Mouse (Mus musculus) liver, embryonic 15.5 days (tissue): ENCODE results near the gene Scg5. TPM values are rescaled to one million over a fixed set of nuclear protein-coding genes. Genes with fewer than 3 reads are reported as not detected.

Experiments used
- ATAC-seq: fragments of 200-750 bp; cut with Nextera tagmentation; 2 replicates; pipeline ENCODE4 v1.8.0; 2017; ENCODE audit warnings: moderate number of reproducible peaks, mild to moderate bottlenecking, moderate library complexity; ENCODE audit not compliant: insufficient read depth
- H3K27ac ChIP-seq: fragments of 300-500 bp; sonication (generic); replicated peaks from 2 replicates; pipeline ENCODE4 v1.5.1; 2015; ENCODE audit warnings: mild to moderate bottlenecking, inconsistent platforms
- H3K27me3 ChIP-seq: fragments of 300-500 bp; sonication (generic); 2 replicates; pipeline ENCODE4 v1.6.1; 2015; ENCODE audit warnings: mild to moderate bottlenecking, inconsistent platforms
- H3K36me3 ChIP-seq: fragments of 300-500 bp; sonication (generic); replicated peaks from 2 replicates; pipeline ENCODE4 v1.6.1; 2015; ENCODE audit warnings: moderate library complexity, mild to moderate bottlenecking, inconsistent platforms
- H3K4me1 ChIP-seq: fragments of 300-500 bp; sonication (generic); replicated peaks from 2 replicates; pipeline ENCODE4 v1.6.1; 2015; ENCODE audit warnings: inconsistent platforms
- H3K4me2 ChIP-seq: fragments of 300-500 bp; sonication (generic); 2 replicates; pipeline ENCODE4 v1.6.1; 2015; ENCODE audit warnings: moderate library complexity, mild to moderate bottlenecking, inconsistent platforms
- H3K4me3 ChIP-seq: fragments of 300-500 bp; sonication (generic); replicated peaks from 2 replicates; pipeline ENCODE4 v1.5.1; 2015; ENCODE audit warnings: mild to moderate bottlenecking, inconsistent platforms
- H3K9ac ChIP-seq: fragments of 300-500 bp; sonication (generic); 2 replicates; pipeline ENCODE4 v1.6.1; 2015; ENCODE audit warnings: moderate library complexity, mild to moderate bottlenecking, inconsistent platforms
- H3K9me3 ChIP-seq: fragments of 300-500 bp; sonication (generic); replicated peaks from 2 replicates; pipeline ENCODE4 v1.6.1; 2016; ENCODE audit warnings: inconsistent platforms
- WGBS: fragments of 180-500 bp; shearing (Covaris S2); methylation state at CpG from one replicate; pipeline ENCODE4 v1.1.7; 2015; ENCODE audit warnings: mixed read lengths; ENCODE audit not compliant: insufficient replicate concordance; 5-methylcytosine and 5-hydroxymethylcytosine counted together
- polyA plus RNA-seq: library from polyadenylated mRNA; unstranded; fragments of >200 nt; fragmentation: Nextera tagmentation; extraction: Ambion mirVana; gene quantifications from 2 replicates; pipeline ENCODE4 v1.2.1, GENCODE M21; 2015

Gene Scg5
- polyA plus RNA-seq, 1 experiment from 2014 or later, result 0.14 TPM

- Histone ChIP-seq H3K27ac (no peak overlapping the region), H3K9ac (no peak overlapping the region), H3K4me2 (no peak overlapping the region), H3K27me3 (no peaks in the 10 kb centered on the region), H3K36me3 (peaks cover 77% of the 10 kb centered on the region), H3K4me3 (no peak overlapping the region), H3K9me3 (0 out of 2 replicates have a peak, but pooled peaks cover 5% of the 10 kb centered on the region), H3K4me1 (no peaks in the 10 kb centered on the region)
- no peak for ATAC-seq
- 84% methylated on average over 3 of the region's 3 CpGs for WGBS
Measured at GRCm38 (mm10) chr2:113835219-113835618, 6.3 kb upstream of the Scg5 start.

- 38% methylated on average over 17 of the region's 17 CpGs for WGBS
- H3K9ac ChIP-seq, result no peak overlapping the region
- peaks cover 7% of the 10 kb centered on the region; the same call in 1 of the 2 replicates for H3K4me1 ChIP-seq
- peaks cover 17% of the 10 kb centered on the region for H3K36me3 ChIP-seq
- no peaks in the 10 kb centered on the region for H3K27me3 ChIP-seq
- H3K4me3 ChIP-seq, result no peak overlapping the region
- no peak for ATAC-seq
- peak overlapping the region; percentile 38; the same call in 1 of the 2 replicates for H3K4me2 ChIP-seq
- 0 out of 2 replicates have a peak, but pooled peaks cover 5% of the 10 kb centered on the region for H3K9me3 ChIP-seq
- H3K27ac ChIP-seq, result no peak overlapping the region
Measured at GRCm38 (mm10) chr2:113828086-113828942, 607 bp downstream of the Scg5 start.

- no peak overlapping the region for H3K9ac ChIP-seq
- H3K27me3 ChIP-seq, result no peaks in the 10 kb centered on the region
- no peak overlapping the region for H3K4me2 ChIP-seq
- WGBS, result 0% methylated on average over 2 of the region's 2 CpGs
- no peak overlapping the region for H3K27ac ChIP-seq
- no peak for ATAC-seq
- no peak overlapping the region for H3K4me3 ChIP-seq
- no peaks in the 10 kb centered on the region for H3K36me3 ChIP-seq
- H3K4me1 ChIP-seq, result peaks cover 3% of the 10 kb centered on the region; the same call in 1 of the 2 replicates
- H3K9me3 ChIP-seq, result no peaks in the 10 kb centered on the region
Measured at GRCm38 (mm10) chr2:113823909-113824308, 5.0 kb downstream of the Scg5 start.

- Histone ChIP-seq H3K27me3 (no peaks in the 10 kb centered on the region), H3K36me3 (no peaks in the 10 kb centered on the region), H3K9me3 (no peaks in the 10 kb centered on the region), H3K4me2 (no peak overlapping the region), H3K27ac (no peak overlapping the region), H3K9ac (no peak overlapping the region), H3K4me1 (no peaks in the 10 kb centered on the region), H3K4me3 (no peak overlapping the region)
- ATAC-seq, result no peak
- 86% methylated on average over 8 of the region's 8 CpGs for WGBS
Measured at GRCm38 (mm10) chr2:113822367-113822766, 6.6 kb downstream of the Scg5 start.

GRCm38 (mm10) chr2:113821176-113821734 is 7.7 kb downstream of the Scg5 start:
- Histone ChIP-seq H3K27ac (no peak overlapping the region), H3K36me3 (no peaks in the 10 kb centered on the region), H3K4me2 (no peak overlapping the region), H3K9me3 (no peaks in the 10 kb centered on the region), H3K27me3 (no peaks in the 10 kb centered on the region), H3K9ac (no peak overlapping the region), H3K4me1 (no peaks in the 10 kb centered on the region), H3K4me3 (no peak overlapping the region)
- no peak for ATAC-seq
- WGBS, result 71% methylated on average over 12 of the region's 12 CpGs

GRCm38 (mm10) chr2:113820117-113820516 is 8.8 kb downstream of the Scg5 start:
- Histone ChIP-seq H3K27ac (no peak overlapping the region), H3K4me2 (no peak overlapping the region), H3K36me3 (no peaks in the 10 kb centered on the region), H3K27me3 (no peaks in the 10 kb centered on the region), H3K9me3 (no peaks in the 10 kb centered on the region), H3K4me1 (no peaks in the 10 kb centered on the region), H3K9ac (no peak overlapping the region), H3K4me3 (no peak overlapping the region)
- WGBS, result 71% methylated on average over 15 of the region's 15 CpGs
- no peak for ATAC-seq

- Histone ChIP-seq H3K4me1 (no peaks in the 10 kb centered on the region), H3K27ac (no peak overlapping the region), H3K9ac (no peak overlapping the region), H3K9me3 (no peaks in the 10 kb centered on the region), H3K4me2 (no peak overlapping the region), H3K27me3 (no peaks in the 10 kb centered on the region), H3K36me3 (no peaks in the 10 kb centered on the region), H3K4me3 (no peak overlapping the region)
- no peak for ATAC-seq
- 72% methylated on average over 14 of the region's 14 CpGs for WGBS
Measured at GRCm38 (mm10) chr2:113817681-113818606, 11.0 kb downstream of the Scg5 start.

- Histone ChIP-seq H3K4me1 (no peaks in the 10 kb centered on the region), H3K36me3 (no peaks in the 10 kb centered on the region), H3K9ac (no peak overlapping the region), H3K27me3 (no peaks in the 10 kb centered on the region), H3K4me3 (no peak overlapping the region), H3K4me2 (no peak overlapping the region), H3K9me3 (no peaks in the 10 kb centered on the region), H3K27ac (no peak overlapping the region)
- 22% methylated on average over 9 of the region's 9 CpGs for WGBS
- no peak for ATAC-seq
Measured at GRCm38 (mm10) chr2:113807640-113808039, 21.3 kb downstream of the Scg5 start.

- Histone ChIP-seq H3K4me2 (no peak overlapping the region), H3K27me3 (no peaks in the 10 kb centered on the region), H3K9me3 (no peaks in the 10 kb centered on the region), H3K4me1 (no peaks in the 10 kb centered on the region), H3K36me3 (no peaks in the 10 kb centered on the region), H3K27ac (no peak overlapping the region), H3K9ac (no peak overlapping the region), H3K4me3 (no peak overlapping the region)
- 60% methylated on average over 10 of the region's 10 CpGs for WGBS
- no peak for ATAC-seq
Measured at GRCm38 (mm10) chr2:113806851-113807577, 21.9 kb downstream of the Scg5 start.

- Histone ChIP-seq H3K27ac (no peak overlapping the region), H3K36me3 (no peaks in the 10 kb centered on the region), H3K9ac (no peak overlapping the region), H3K27me3 (no peaks in the 10 kb centered on the region), H3K4me1 (no peaks in the 10 kb centered on the region), H3K4me3 (no peak overlapping the region), H3K4me2 (no peak overlapping the region), H3K9me3 (no peaks in the 10 kb centered on the region)
- WGBS, result 52% methylated on average over 4 of the region's 4 CpGs
- ATAC-seq, result no peak
Measured at GRCm38 (mm10) chr2:113805765-113806164, 23.2 kb downstream of the Scg5 start.
